Mouse (Mus musculus) bone marrow macrophage, adult 2 months (primary cell): ENCODE results near the gene Hunk.

Experiments
- CTCF ChIP-seq: IDR thresholded peaks from 2 replicates; pipeline ENCODE4 v1.5.1; 2012; ENCODE audit warnings: low read depth, mild to moderate bottlenecking, low read length, moderate library complexity
- POLR2A ChIP-seq: IDR thresholded peaks from 2 replicates; pipeline ENCODE4 v1.6.1; 2012; ENCODE audit warnings: mild to moderate bottlenecking, low read depth, low read length, borderline replicate concordance

DNA sequence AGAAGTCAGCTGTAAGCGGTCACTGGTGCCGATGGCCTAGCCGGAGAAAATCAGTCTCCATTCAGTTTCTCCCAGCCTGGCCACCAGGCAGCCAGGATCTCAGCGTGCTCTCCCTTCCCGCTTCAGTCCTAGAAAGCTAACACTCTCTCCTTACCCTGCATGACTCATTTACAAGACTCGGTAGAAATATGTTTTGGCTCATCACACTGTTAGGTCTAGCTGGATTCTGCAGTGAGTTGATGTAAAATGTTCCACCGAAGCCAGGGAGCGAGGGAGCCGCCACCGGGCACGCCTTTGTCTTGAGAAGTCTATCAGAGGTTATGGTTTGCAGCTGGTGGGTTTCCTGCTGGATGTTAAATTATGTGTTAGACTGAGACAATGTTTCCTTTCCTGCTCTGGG lies 67.4 kb downstream of the Hunk start:
- no peak for TF ChIP-seq CTCF
- TF ChIP-seq POLR2A, result no peak
